Mouse (Mus musculus) spleen, postnatal 14 days (tissue): ENCODE results near the gene Fam219b.

ENCODE experiments used
- DNase-seq, 2 experiments: peaks; one replicate each; pipeline ENCODE4 v3.0.0; 2021 to 2022; ENCODE audit warnings: low spot score in 2 of 2

Gene Fam219b

GRCm38 (mm10) chr9:57537044-57537727 is at the start of gene Fam219b:
Gene Fam219b, plus strand, starts transcription at chr9:57537528.
- peak; percentile 80 to 87 for DNase-seq

DNA sequence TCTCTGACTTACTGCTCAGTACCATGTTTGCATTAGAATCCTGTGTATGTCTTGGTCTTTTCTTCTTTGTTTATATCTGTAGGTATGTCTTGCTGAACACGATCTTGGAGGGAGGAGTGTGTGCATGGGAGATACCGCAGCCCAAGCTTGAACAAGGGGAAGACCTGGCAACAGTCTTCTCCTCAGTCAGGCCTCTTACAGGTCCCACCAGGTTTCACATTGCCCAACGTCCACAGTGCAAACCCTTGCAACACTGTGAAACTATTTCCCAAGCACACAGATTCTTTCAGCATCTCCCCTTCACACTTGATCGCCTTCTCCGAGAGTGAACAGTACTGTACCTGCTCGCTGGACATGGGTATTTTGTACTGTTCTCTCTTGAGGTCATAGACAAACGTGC is 49.5 kb upstream of the Fam219b start:
- no peak for DNase-seq

DNA sequence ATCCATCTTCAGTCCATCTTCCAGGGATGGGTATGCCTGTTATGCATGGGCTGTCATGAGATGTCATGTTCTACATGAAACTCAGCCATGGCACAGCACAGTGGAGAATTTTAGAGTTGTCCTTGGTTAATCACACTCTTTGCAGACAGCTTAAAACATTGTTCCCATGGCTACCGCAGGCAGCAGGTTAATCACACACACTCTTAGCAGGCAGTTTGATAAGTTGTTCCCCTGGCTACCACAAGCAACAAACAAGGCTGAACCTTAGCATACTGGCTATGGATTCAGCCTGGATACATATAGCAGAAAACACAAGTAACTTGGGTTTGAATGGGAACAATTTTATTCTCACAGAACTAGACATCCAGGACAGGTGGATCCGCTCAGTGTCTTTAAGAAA is 43.8 kb upstream of the Fam219b start:
- no peak for DNase-seq

- no peak for DNase-seq
These were observed 42.4 kb upstream of the Fam219b start for GRCm38 (mm10) chr9:57494970-57495369.

- no peak for DNase-seq
These were observed 40.1 kb upstream of the Fam219b start for GRCm38 (mm10) chr9:57497236-57497635.

- no peak for DNase-seq
These were observed 38.8 kb upstream of the Fam219b start for GRCm38 (mm10) chr9:57498536-57498935.

DNA sequence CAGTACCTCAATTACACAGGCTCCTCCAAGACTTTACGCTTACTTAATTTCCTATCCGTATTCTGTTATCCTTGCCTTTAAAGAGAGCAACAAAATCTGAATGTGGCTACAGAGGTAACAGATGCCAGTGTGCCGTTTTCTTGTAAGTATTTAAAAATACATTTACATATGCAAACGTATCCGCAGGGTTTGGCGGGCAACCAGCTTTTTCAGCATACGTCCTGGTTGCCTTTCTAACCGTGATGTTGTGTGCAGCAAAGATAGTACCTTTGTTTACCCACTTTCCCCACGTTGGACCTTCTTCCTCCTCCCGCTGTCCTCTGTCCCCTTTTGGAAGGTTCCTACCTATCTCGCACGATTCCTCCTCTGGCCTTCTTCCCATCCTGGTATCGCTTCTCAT is 35.9 kb upstream of the Fam219b start:
- DNase-seq = no peak

GRCm38 (mm10) chr9:57501861-57502260 is 35.5 kb upstream of the Fam219b start:
- DNase-seq = no peak

- no peak for DNase-seq
These were observed 34.3 kb upstream of the Fam219b start for GRCm38 (mm10) chr9:57502911-57503621.

DNA sequence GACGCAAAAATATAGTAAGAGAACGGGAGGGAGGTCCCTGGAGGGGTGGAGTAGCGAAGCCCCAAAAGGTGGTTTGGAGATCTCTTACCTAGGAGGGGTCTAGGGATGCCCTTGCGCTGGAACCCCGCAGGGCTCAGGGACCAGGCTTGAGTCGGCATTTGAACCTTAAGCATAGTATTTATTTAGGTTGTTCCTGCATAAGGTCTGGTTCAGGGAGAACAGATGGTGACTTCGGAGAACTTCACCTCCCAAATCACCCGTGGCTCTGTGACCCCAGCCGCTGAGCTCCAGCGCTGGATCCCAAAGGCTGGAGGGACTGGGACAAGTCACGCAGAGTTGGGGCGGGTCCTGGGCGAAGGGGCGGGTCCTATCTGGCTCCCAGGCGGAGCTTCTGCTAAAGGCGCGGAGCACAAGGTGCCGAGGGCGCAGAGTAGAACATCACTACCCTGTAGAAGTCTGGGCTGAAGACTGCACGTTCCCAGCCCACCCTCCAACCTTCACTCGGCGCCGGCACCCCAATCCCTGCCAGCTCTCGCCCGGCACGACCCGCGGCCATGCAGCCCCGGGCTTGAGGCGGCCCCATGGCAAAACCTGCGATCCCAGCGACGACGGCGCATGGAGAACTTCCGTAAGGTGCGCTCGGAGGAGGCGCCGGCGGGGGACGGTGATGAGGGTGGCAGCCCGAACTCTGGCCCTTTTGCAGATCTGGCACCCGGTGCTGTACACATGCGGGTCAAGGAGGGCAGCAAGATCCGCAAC is 33.5 kb upstream of the Fam219b start, which contains the start of gene Rpp25:
Rpp25 (plus strand) TSS at position 405 of the 759 bp plus-strand sequence.
- no peak for DNase-seq

DNA sequence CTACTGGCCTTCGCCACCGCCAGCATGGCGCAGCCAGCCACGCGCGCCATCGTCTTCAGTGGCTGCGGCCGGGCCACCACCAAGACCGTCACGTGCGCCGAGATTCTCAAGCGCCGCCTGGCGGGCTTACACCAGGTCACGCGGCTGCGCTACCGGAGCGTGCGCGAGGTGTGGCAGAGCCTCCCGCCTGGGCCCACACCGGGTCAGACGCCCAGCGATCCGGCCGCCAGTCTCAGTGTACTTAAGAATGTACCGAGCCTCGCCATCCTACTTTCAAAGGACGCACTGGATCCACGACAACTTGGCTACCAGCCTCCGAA is 33.0 kb upstream of the Fam219b start:
- peak in 1 of 2 experiments; percentile 45 for DNase-seq

DNA sequence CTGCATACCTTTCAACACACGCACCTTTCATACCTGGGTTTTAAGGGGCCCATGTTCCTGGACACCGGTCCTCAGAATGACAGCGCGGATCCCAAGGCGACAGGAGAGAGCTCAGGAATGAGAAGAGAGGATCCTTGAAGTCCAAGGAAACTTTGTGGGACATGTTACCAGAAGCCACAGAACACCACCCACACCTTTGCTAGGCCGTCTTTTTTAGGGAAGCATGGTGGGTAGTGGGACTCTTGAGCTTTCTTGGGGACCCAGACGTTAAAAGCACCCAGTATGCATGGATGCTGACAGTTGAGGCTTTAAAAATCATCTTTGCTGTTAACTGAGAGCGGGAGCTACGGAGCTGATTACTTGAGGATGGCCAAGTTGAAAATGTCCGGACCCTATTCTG is 32.4 kb upstream of the Fam219b start:
- no peak for DNase-seq

DNA sequence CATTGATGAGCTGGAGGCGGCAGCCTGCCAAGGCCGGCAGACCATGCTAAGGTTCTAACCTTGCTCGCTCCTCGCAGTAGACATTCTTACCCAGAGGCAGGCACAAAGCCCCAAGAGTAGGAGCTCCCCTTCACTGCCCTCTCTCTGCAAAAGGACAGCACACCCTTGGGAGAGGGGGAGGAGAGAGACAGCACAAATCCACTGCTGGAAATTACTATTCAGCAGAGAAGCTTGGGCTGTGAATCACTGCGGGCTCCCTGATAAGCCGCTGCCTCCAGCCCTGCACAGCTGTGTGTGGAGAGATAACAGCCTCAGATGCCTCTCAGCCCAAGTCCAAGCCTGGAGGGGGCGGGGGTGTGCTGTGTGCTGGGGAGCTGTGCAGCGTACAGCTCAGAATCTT is 31.6 kb upstream of the Fam219b start:
- peak in 1 of 2 experiments; percentile 36 for DNase-seq

DNA sequence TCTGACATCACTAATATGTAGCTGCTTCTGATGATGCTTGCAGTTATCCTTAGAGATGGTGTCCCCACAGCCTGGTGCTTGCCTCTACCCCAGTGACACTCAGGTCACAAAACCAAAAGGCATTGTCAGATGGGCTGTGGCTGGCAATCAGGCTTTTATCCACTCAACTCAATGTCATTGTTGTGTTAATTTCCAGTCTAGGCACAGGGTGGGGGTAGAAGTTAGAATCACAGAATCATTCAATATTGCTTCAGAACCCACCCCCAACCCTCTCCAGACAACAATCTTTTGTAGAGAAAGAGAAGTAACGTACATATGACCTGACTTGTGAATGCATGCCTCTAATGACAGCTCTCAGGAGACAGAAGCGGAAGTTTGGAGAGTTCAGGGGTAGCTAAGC is 26.8 kb upstream of the Fam219b start:
- no peak for DNase-seq

GRCm38 (mm10) chr9:57517113-57517512 is 20.2 kb upstream of the Fam219b start:
- DNase-seq = peak in 1 of 2 experiments; percentile 58

GRCm38 (mm10) chr9:57520375-57521055 is 16.8 kb upstream of the Fam219b start:
- DNase-seq = no peak

DNA sequence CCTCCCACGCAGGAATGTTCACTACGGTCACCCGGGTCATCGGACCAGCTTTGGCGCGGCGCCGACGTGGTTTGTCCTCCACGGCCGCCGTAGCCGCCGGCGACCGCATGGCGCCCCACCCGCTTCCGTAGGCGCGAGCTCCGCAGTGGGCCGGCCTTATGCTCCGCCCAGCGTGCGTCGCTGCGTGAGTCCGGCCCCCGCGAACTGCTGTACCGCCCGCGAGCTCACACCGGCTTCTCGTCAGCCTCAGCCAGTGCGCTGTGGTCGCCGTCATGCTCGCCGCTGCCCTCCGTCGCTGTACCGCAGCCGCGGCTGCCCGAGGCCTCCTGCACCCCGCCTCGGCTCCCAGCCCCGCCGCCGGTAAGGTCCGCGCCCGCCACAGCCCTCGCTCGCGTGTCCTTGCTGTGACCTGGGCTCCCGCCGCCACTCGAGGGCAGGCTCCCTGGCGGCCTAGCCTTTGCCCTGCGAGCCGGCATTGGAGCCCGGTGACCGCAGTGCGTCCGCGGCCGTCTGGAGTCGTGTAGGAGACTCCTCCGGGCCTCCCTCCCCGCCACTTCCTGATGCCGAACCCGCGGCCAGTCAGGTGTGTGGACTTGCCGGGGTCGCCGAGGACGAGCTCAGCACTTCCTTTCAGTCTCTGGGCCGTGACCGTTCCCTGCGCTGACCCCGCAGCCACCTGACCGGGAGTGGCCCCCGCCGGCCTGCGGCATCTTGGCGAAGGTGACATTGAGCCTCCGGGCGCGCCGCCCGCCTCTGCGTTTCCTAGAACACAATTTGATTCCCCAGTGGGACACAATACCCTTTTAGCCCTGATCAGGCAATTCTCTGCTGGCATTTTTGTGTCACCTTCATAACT is 16.0 kb upstream of the Fam219b start, which contains the start of gene Cox5a:
Cox5a (plus strand) TSS at position 219 of the 856 bp plus-strand sequence.
- peak; percentile 82 to 88 for DNase-seq

DNA sequence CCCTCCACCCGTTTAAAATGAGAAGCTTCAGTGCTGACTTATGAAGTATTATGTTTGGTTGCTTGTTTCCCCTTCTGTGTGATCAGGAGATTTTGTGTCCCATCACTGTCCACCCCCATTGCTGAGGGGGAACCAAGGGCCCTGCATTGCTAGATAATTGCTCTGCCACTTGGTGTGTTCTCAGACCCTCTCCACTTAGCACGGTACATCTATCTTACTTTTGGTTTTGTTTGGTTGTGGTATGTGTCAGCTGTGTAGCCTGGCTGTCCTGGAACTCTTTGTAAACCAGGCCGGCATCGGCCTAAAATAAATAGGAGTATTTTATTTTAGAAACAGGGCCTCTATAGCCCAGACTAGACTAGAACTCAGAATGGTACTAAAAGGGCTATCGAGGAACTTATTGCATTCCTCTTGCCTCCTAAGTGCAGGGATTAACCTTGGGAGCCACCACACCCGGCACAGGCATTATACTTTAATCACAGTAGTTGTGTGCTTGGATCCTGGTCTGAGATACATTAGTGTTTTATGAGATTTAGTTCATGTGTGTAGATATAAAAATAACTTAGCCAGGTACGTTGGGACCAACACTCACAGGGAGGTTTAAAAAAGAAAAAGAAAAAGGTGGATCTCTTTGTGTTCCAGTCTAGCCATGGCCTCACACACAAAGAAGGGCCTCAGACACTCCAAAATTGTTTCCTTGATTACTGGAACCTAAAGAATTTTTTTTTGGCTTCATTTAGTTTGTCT is 15.0 kb upstream of the Fam219b start:
- DNase-seq = no peak

- DNase-seq = no peak
These were observed 14.5 kb upstream of the Fam219b start for GRCm38 (mm10) chr9:57522861-57523246.

- no peak for DNase-seq
These were observed 13.6 kb upstream of the Fam219b start for GRCm38 (mm10) chr9:57523754-57524153.
